Mouse (Mus musculus) small intestine, adult 2 months (tissue): Measurements from ENCODE around the gene Pias4.

Source experiments
- CTCF ChIP-seq: fragments of 200-500 bp; IDR thresholded peaks from 2 replicates; pipeline ENCODE4 v1.5.1; 2012; ENCODE audit warnings: low read depth, mild to moderate bottlenecking, control low read depth, inconsistent platforms, low read length, moderate library complexity, mixed read lengths; ENCODE audit not compliant: insufficient replicate concordance, insufficient read length; ENCODE audit errors: extremely low read depth
- POLR2A ChIP-seq: fragments of 200-500 bp; IDR thresholded peaks from 2 replicates; pipeline ENCODE4 v1.6.1; 2012; ENCODE audit warnings: low read depth, mild to moderate bottlenecking, control low read depth, inconsistent platforms, low read length, moderate library complexity

GRCm38 (mm10) chr10:81192968-81193501 is 25.3 kb upstream of the Pias4 start:
- TF ChIP-seq CTCF (no peak), POLR2A (no peak)
